Mouse (Mus musculus) embryonic facial prominence, embryonic 12.5 days (tissue): ENCODE data around the gene Oxsr1. TPM values are rescaled to one million over a fixed set of nuclear protein-coding genes. Genes with fewer than 3 reads are reported as not detected.
"Not testable (repeated sequence)": the region's sequence is repeated elsewhere in the genome, so short reads cannot be mapped to it uniquely, and the experiment has no call there.

Source experiments
- ATAC-seq: fragments of 200-750 bp; cut with Nextera tagmentation; 2 replicates; pipeline ENCODE4 v1.8.0; 2017; ENCODE audit not compliant: insufficient number of reproducible peaks, insufficient read depth, low FRiP score, low TSS enrichment
- H3K27ac ChIP-seq: fragments of 300-500 bp; sonication (generic); 2 replicates; pipeline ENCODE4 v1.5.1; 2016; ENCODE audit warnings: mild to moderate bottlenecking
- H3K27me3 ChIP-seq: fragments of 300-500 bp; sonication (generic); 2 replicates; pipeline ENCODE4 v1.6.1; 2016; ENCODE audit warnings: mild to moderate bottlenecking, moderate library complexity
- H3K36me3 ChIP-seq: fragments of 300-500 bp; sonication (generic); 2 replicates; pipeline ENCODE4 v1.6.1; 2016; ENCODE audit warnings: mild to moderate bottlenecking
- H3K4me1 ChIP-seq: fragments of 300-500 bp; sonication (generic); 2 replicates; pipeline ENCODE4 v1.6.1; 2016
- H3K4me2 ChIP-seq: fragments of 300-500 bp; sonication (generic); replicated peaks from 2 replicates; pipeline ENCODE4 v1.6.1; 2016; ENCODE audit warnings: mild to moderate bottlenecking, moderate library complexity
- H3K4me3 ChIP-seq: fragments of 300-500 bp; sonication (generic); 2 replicates; pipeline ENCODE4 v1.5.1; 2016; ENCODE audit warnings: mild to moderate bottlenecking
- H3K9ac ChIP-seq: fragments of 300-500 bp; sonication (generic); 2 replicates; pipeline ENCODE4 v1.6.1; 2016; ENCODE audit warnings: mild to moderate bottlenecking, moderate library complexity
- H3K9me3 ChIP-seq: fragments of 300-500 bp; sonication (generic); 2 replicates; pipeline ENCODE4 v1.6.1; 2016; ENCODE audit warnings: mild to moderate bottlenecking, moderate library complexity
- WGBS: fragments of 180-500 bp; shearing (Covaris S2); methylation state at CpG from one replicate; pipeline ENCODE4 v1.1.7; 2016; 5-methylcytosine and 5-hydroxymethylcytosine counted together
- polyA plus RNA-seq: library from polyadenylated mRNA; unstranded; fragments of >200 nt; fragmentation: Nextera tagmentation; extraction: Ambion mirVana; gene quantifications from 2 replicates; pipeline ENCODE4 v1.2.1, GENCODE M21; 2016

The Oxsr1 gene
- polyA plus RNA-seq, 1 experiment from 2014 or later, result 18.0 TPM

DNA sequence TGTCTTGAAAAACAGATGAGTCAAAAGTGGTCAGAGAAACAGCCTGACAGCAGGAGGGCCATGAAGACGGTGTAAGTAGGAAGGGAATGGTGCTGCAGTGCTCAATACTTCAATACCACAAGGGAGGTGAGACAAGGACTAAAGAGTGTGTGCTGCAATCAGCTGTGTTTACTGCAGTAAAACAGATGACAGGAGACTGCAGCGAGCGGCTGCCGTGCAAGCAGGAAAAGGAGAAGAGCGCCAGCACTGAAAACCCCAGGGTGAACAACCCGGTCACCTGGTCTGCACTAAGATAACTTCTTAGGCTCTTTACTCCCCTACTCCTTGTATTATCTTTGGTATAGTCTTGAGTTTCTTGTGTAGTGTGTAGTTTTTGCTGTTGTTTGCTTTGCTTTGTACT is 54.1 kb downstream of the Oxsr1 start:
- H3K4me2 ChIP-seq, result no peak overlapping the region
- H3K4me1 ChIP-seq, result no peaks in the 10 kb centered on the region
- H3K4me3 ChIP-seq, result no peak overlapping the region
- H3K9ac ChIP-seq, result no peak overlapping the region
- 87% methylated on average over 6 of the region's 6 CpGs for whole genome bisulfite sequencing
- peaks cover 33% of the 10 kb centered on the region for H3K36me3 ChIP-seq
- no peaks in the 10 kb centered on the region for H3K27me3 ChIP-seq
- no peaks in the 10 kb centered on the region for H3K9me3 ChIP-seq
- no peak for ATAC-seq
- no peak overlapping the region for H3K27ac ChIP-seq

DNA sequence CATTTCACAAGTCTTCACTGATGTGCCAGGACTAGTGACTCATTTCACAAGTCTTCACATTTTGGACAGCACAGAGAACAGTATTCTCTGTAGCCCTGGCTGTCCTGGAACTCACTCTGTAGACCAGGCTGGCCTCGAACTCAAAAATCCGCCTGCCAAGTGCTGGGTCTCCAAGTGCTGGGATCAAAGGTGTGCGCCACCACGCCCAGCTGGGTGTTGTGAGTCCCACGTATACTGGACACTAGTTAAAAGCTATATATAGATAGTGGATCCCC is 56.2 kb downstream of the Oxsr1 start:
- not testable (repeated sequence) for H3K9ac ChIP-seq, ATAC-seq, H3K4me2 ChIP-seq, H3K4me1 ChIP-seq, H3K4me3 ChIP-seq, H3K27ac ChIP-seq, H3K9me3 ChIP-seq, H3K27me3 ChIP-seq
- H3K36me3 ChIP-seq, result peaks cover 33% of the 10 kb centered on the region
- WGBS, result 92% methylated on average over 5 of the region's 5 CpGs

DNA sequence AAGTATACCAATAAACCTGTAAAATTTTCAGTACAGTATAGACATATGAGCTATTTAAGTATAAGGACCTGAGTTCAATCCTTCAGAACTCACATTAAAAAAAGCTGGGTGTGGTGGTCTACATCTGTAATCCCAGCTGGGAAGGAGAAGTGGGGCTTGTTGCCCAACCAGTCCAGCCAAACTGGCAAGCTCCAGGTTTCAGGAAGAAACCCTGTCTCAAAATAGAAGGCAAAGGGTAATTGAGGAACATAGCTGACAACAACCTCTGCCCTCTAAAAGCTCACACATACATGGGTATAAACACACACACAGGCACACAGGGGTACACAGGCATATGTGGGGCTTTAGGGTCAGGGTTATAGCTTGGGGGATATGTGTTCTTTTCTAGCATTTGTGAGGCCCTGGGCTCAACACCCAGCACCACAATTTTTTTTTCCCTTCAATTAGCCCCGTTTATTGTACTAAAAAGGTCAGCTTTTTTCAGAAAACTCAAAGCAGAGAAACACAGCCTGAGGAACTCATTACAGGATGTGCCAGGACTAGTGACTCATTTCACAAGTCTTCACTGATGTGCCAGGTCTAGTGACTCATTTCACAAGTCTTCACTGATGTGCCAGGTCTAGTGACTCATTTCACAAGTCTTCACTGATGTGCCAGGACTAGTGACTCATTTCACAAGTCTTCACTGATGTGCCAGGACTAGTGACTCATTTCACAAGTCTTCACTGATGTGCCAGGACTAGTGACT is 56.7 kb downstream of the Oxsr1 start:
- 67% methylated on average over 1 of the region's 1 CpGs for WGBS
- H3K9ac ChIP-seq, ATAC-seq, H3K27ac ChIP-seq, H3K4me1 ChIP-seq, H3K4me3 ChIP-seq, H3K9me3 ChIP-seq, H3K27me3 ChIP-seq, H3K4me2 ChIP-seq: not testable (repeated sequence)
- peaks cover 33% of the 10 kb centered on the region for H3K36me3 ChIP-seq

DNA sequence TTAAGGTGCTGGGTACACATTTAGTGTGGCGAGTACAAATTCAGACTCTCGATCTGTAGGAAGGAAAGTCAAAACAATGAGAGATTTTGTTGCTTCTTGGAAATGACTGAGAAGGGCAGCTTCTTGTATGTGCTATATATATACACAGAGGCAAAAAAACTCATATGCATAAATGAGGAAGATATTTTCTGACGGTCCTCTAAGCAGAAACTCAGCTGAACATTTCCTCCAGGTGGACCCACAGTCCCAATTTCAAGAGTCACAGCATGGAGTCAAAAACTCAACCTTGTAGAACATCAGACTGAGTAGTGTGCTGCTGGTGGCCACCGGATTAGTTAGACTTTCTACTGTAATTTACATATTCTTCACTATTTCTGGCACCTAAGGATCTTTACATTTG is 59.2 kb downstream of the Oxsr1 start:
- Histone ChIP-seq H3K9me3 (no peaks in the 10 kb centered on the region), H3K27me3 (no peaks in the 10 kb centered on the region), H3K4me2 (no peak overlapping the region), H3K27ac (no peak overlapping the region), H3K36me3 (peaks cover 26% of the 10 kb centered on the region), H3K4me1 (no peaks in the 10 kb centered on the region), H3K4me3 (no peak overlapping the region), H3K9ac (no peak overlapping the region)
- ATAC-seq, result no peak
- 87% methylated on average over 4 of the region's 4 CpGs for WGBS

DNA sequence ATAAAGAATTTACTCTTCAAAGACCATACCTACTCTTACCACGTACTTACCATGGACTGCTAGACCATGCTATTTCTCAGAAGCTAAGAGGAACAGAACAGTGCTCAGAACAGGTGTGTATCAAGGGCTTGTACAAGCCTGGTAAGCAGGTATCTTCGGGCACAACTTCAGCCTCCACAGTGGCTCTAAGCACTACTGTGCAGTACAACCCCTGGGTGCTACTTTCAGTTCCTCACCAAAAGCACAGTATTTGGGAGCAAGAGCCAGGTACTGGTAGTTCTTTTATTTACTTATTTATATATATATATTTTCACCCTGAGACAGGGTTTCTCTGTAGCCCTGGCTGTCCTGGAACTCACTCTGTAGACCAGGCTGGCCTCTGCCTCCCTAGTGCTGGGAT is 61.4 kb downstream of the Oxsr1 start:
- Histone ChIP-seq H3K36me3 (peaks cover 17% of the 10 kb centered on the region), H3K9me3 (no peaks in the 10 kb centered on the region), H3K9ac (no peak overlapping the region), H3K4me1 (no peaks in the 10 kb centered on the region), H3K27ac (no peak overlapping the region), H3K4me3 (no peak overlapping the region), H3K27me3 (no peaks in the 10 kb centered on the region), H3K4me2 (no peak overlapping the region)
- no peak for ATAC-seq
- 98% methylated on average over 2 of the region's 2 CpGs for WGBS

DNA sequence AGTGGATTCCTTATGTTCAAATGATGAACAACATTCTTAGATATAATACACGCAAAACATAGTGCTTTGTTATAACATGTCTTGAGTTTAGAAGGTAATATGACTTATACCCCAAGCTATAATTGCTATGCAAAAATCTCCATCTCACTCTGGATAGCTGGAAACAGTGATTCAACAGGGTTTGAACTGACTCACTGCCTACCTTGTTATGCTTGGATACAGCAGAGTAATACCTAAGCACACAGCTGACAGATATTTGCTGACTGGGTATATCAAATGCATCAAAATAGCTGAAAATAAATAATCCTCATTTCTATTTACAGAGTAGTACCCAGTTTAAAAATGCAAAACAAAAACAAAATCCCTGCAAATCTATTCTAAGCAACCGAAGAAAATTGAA is 63.4 kb downstream of the Oxsr1 start:
- 98% methylated on average over 2 of the region's 2 CpGs for WGBS
- Histone ChIP-seq H3K4me2 (no peak overlapping the region), H3K27ac (no peak overlapping the region), H3K9ac (no peak overlapping the region), H3K4me3 (no peak overlapping the region), H3K36me3 (peaks cover 15% of the 10 kb centered on the region), H3K4me1 (no peaks in the 10 kb centered on the region), H3K9me3 (no peaks in the 10 kb centered on the region), H3K27me3 (no peaks in the 10 kb centered on the region)
- ATAC-seq, result no peak

DNA sequence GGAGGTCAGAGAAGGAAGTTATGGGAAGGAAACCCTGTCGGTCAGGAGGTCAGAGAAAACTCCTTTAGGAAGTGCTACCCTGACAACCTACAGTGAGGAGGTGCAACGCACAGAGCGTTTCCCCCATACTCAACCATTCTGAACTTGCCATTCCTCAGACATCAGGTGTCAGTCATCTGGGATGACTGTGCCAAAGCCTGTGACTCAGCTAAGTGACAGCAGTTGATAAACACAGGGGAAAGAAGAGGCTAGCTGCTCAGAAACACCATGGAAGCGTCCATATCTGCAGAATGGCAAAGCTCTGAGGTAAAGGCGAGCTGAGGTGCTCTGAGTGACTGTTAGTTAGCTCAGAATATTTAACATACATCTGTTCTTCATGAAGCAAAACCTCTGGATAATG is 64.1 kb downstream of the Oxsr1 start:
- 80% methylated on average over 5 of the region's 5 CpGs for WGBS
- H3K4me3 ChIP-seq, result no peak overlapping the region
- H3K4me1 ChIP-seq, result no peaks in the 10 kb centered on the region
- ATAC-seq, result no peak
- no peak overlapping the region for H3K9ac ChIP-seq
- H3K4me2 ChIP-seq, result no peak overlapping the region
- no peaks in the 10 kb centered on the region for H3K27me3 ChIP-seq
- H3K27ac ChIP-seq, result no peak overlapping the region
- H3K9me3 ChIP-seq, result no peaks in the 10 kb centered on the region
- H3K36me3 ChIP-seq, result peaks cover 15% of the 10 kb centered on the region

DNA sequence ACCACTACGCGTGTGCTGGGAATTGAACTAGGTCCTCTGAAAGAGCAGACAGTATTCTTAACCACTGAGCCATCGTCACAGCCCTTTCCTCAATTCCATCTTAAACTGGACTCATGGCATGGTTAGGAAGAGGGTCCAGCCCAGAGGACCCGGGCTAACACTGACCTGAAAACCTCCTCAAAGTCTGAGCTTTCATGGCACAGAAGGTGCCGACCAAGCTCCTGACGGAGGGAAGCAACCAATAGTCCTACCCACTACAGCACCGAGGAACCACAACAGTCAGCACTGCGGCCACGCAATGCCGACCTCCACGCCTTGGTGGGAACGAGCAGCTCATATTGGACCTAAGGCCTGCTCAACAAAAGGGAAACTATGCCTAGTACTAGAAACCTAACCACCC is 66.1 kb downstream of the Oxsr1 start:
- Histone ChIP-seq H3K27me3 (no peaks in the 10 kb centered on the region), H3K9me3 (no peaks in the 10 kb centered on the region), H3K27ac (no peak overlapping the region), H3K9ac (no peak overlapping the region), H3K36me3 (peaks cover 15% of the 10 kb centered on the region), H3K4me3 (no peak overlapping the region), H3K4me2 (no peak overlapping the region), H3K4me1 (no peaks in the 10 kb centered on the region)
- ATAC-seq, result no peak
- 95% methylated on average over 12 of the region's 12 CpGs for WGBS

DNA sequence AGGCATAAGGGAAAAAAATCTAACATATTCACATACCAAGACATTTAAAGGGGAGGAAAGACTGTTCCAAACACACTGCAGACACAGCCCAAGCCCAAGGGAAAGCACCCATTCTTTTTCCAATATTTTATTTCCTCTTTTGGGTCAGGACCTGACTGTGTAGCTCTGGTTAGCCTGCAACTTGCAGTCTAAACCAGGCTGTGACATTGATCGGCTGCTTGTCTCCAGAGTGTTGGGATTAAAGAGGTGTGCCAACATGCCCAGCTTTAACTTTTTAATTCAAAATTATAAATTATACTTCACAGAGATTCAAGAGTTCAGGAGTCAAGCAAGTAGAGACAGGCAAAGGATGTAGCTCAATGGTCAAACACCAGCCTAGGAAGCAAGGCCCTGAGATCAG is 67.1 kb downstream of the Oxsr1 start:
- Histone ChIP-seq H3K36me3 (peaks cover 25% of the 10 kb centered on the region), H3K27me3 (no peaks in the 10 kb centered on the region), H3K9me3 (no peaks in the 10 kb centered on the region), H3K9ac (no peak overlapping the region), H3K27ac (no peak overlapping the region), H3K4me2 (no peak overlapping the region), H3K4me3 (no peak overlapping the region), H3K4me1 (no peaks in the 10 kb centered on the region)
- 97% methylated on average over 1 of the region's 1 CpGs for WGBS
- no peak for ATAC-seq

DNA sequence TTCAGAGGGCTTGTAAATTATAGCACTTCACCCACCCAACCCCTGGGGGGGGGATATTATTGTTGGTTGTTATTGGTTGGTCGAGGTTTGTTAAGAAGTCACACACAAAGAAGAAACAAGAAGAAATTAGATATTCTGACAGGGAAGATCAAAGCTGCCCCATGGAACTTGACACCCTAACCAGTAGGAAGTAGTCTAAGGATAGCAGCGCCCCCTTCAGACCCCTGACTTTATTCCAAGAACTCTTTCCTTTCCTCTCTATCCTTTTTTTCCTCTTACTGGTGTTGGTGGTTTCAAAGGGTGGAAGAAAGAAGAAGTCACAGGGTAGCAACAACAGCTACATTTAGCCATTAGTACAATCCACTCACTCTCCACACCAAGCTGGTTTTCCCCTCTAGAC is 68.0 kb downstream of the Oxsr1 start:
- Histone ChIP-seq H3K36me3 (peaks cover 26% of the 10 kb centered on the region), H3K4me2 (no peak overlapping the region), H3K27ac (no peak overlapping the region), H3K9ac (no peak overlapping the region), H3K4me3 (no peak overlapping the region), H3K27me3 (no peaks in the 10 kb centered on the region), H3K4me1 (no peaks in the 10 kb centered on the region), H3K9me3 (no peaks in the 10 kb centered on the region)
- ATAC-seq, result no peak
- WGBS, result 88% methylated on average over 2 of the region's 2 CpGs

DNA sequence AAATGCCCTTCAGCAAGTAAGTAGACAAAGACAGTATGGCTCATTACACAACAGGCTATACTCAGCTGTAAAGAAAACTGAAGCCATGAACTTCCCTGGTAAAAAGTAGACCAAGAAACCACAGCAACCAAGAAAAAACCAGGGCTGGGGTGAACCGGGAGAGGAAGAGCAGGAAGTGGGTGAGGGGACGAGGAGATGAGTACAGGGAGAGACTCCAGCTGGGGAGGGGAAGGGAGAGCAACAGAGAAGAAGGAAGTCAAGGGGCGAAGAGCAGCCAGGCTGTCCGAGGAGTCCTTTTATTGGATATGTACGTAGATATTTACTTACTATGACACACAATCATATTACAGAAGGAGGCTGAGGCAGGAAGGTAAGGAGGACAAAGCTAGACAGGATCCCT is 74.2 kb downstream of the Oxsr1 start:
- ATAC-seq, result no peak
- Histone ChIP-seq H3K36me3 (peaks cover 30% of the 10 kb centered on the region), H3K27me3 (no peaks in the 10 kb centered on the region), H3K4me1 (no peaks in the 10 kb centered on the region), H3K4me3 (no peak overlapping the region), H3K27ac (no peak overlapping the region), H3K9ac (no peak overlapping the region), H3K4me2 (no peak overlapping the region), H3K9me3 (no peaks in the 10 kb centered on the region)
- 78% methylated on average over 5 of the region's 5 CpGs for WGBS

DNA sequence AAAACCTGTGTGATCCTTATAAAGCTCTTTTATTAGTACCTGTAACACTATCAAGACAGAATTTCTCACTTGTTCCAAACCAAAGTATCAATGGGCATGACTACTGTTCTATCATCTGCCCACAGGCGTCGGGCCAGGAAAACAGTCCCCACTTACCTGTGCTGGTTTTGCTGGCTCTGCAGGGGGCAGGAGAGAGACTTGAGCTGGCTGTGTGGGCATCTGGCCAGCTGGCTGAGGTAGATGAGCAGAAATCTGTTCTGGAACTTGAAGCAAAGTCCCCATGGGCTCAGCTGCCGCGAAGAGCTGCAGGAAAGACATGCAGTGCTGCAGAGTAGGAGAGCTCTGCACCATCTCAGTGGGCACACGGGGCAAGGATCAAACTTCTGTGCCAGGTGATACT is 75.4 kb downstream of the Oxsr1 start:
- peaks cover 39% of the 10 kb centered on the region for H3K36me3 ChIP-seq
- no peak for ATAC-seq
- no peak overlapping the region for H3K4me2 ChIP-seq
- H3K4me3 ChIP-seq, result no peak overlapping the region
- no peak overlapping the region for H3K9ac ChIP-seq
- no peaks in the 10 kb centered on the region for H3K9me3 ChIP-seq
- no peaks in the 10 kb centered on the region for H3K4me1 ChIP-seq
- no peaks in the 10 kb centered on the region for H3K27me3 ChIP-seq
- WGBS, result 88% methylated on average over 5 of the region's 5 CpGs
- no peak overlapping the region for H3K27ac ChIP-seq

DNA sequence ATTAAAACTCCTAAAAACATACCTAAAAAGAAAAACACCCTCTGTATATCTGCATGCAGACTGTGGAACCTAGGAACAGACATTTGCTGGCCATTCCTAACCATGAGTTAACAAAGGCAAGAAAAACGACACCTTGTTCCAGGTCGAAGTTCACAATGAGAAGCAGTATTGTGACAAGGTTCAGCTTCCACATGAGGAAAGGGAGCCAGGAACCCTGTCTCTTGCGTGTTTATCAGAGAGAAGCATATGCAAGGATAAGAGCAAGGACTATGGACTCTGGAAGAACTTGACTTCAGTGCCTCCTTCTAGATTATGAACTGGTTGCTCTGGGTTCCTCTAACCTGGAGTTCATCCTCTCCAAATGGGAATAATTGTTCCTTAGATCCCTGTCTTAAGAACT is 78.2 kb downstream of the Oxsr1 start:
- H3K27ac ChIP-seq, result no peak overlapping the region
- H3K9me3 ChIP-seq, result no peaks in the 10 kb centered on the region
- no peak for ATAC-seq
- no peak overlapping the region for H3K9ac ChIP-seq
- H3K4me2 ChIP-seq, result no peak overlapping the region
- H3K36me3 ChIP-seq, result peaks cover 49% of the 10 kb centered on the region
- H3K4me1 ChIP-seq, result no peaks in the 10 kb centered on the region
- H3K4me3 ChIP-seq, result no peak overlapping the region
- H3K27me3 ChIP-seq, result no peaks in the 10 kb centered on the region
- WGBS, result 85% methylated on average over 3 of the region's 3 CpGs
